Mouse (Mus musculus): ENCODE results near the gene Pou3f4. TPM values are rescaled to one million over a fixed set of nuclear protein-coding genes. Genes with fewer than 3 reads are reported as not detected.

The Pou3f4 gene
- total and polyA plus RNA-seq, 3 experiments, result not detected

DNA sequence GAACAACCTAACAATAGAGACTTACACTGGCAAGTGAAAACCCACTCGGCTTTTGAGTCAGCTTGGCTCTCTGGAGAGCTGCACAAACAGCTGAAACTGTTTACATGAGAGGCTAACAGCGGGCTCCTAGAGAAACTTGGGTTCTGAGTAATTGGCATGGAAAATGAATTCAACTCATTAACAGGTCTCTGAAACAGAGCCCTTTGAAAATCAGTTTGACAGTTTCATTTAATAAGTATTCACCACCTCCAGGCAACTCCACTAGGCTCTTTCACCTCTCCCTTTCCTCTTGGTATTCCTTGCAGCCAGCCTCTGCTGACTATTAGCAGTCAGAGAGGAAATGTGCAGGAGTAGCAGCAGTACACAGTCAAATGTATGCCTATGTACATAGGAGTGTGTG is 37.2 kb downstream of the Pou3f4 start:
- no peak for TF ChIP-seq RCOR1 (IDR thresholded peaks at IDR 0.05; ENCODE audit: low read depth, low read length)
- no peak for TF ChIP-seq TBP (IDR thresholded peaks at IDR 0.05; ENCODE audit: low read depth, low read length)
- no peak for TF ChIP-seq USF1 (IDR thresholded peaks at IDR 0.05; ENCODE audit: low read depth, low read length)
- no peak for TF ChIP-seq GABPA (IDR thresholded peaks at IDR 0.05; ENCODE audit: low read depth, low read length)
- no peak for TF ChIP-seq CHD2 (IDR thresholded peaks at IDR 0.05; ENCODE audit: low read length)
- no peak for TF ChIP-seq JUND (IDR thresholded peaks at IDR 0.05; ENCODE audit: low read depth, low read length)
- TF ChIP-seq KAT2A (conservative IDR thresholded peaks at IDR 0.05; ENCODE audit: low read depth, low read length), result no peak
- no peak for TF ChIP-seq MYC (IDR thresholded peaks at IDR 0.05; ENCODE audit: low read depth, low read length)
- no peak for TF ChIP-seq SIN3A (IDR thresholded peaks at IDR 0.05; ENCODE audit: low read length)
- TF ChIP-seq E2F4 (IDR thresholded peaks at IDR 0.05; ENCODE audit: borderline replicate concordance, low read depth, low read length), result no peak
- TF ChIP-seq ETS1 (IDR thresholded peaks at IDR 0.05; ENCODE audit: low read depth, low read length), result no peak
- TF ChIP-seq BHLHE40 (IDR thresholded peaks at IDR 0.05; ENCODE audit: borderline replicate concordance, low read depth, low read length), result no peak
- no peak for TF ChIP-seq MYB (IDR thresholded peaks at IDR 0.05; ENCODE audit: low read depth, low read length)
- no peak for TF ChIP-seq HCFC1 (IDR thresholded peaks at IDR 0.05; ENCODE audit: low read depth, low read length)
- no peak for TF ChIP-seq MAZ (IDR thresholded peaks at IDR 0.05; ENCODE audit: low read depth, low read length)
- TF ChIP-seq TCF12 (IDR thresholded peaks at IDR 0.05; ENCODE audit: low read depth, low read length), result no peak
- Histone ChIP-seq H3K9me3 (replicated peaks; ENCODE audit: insufficient read depth, low read length) (no peaks in the 10 kb centered on the region), H3K4me1 (ENCODE audit: control insufficient read depth in 1 of 2, insufficient read depth in 2 of 2, low read length in 2 of 2) (no peaks in the 10 kb centered on the region), H3K27ac (ENCODE audit: control insufficient read depth, low read depth, low read length) (no peak overlapping the region), H3K27me3 (ENCODE audit: control insufficient read depth in 1 of 2, insufficient read depth in 2 of 2, low read length in 2 of 2) (no peaks in the 10 kb centered on the region), H3K9ac (ENCODE audit: control insufficient read depth, low read depth, low read length, poor library complexity, severe bottlenecking) (no peak overlapping the region), H3K79me2 (ENCODE audit: control insufficient read depth, insufficient read depth, low read length, poor library complexity) (no peaks in the 10 kb centered on the region), H3K36me3 (ENCODE audit: control insufficient read depth in 1 of 2, insufficient read depth in 2 of 2, low read length in 2 of 2) (no peaks in the 10 kb centered on the region), H3K4me3 (ENCODE audit: control insufficient read depth in 1 of 2, insufficient read depth in 1 of 2, low read depth in 2 of 2, low read length in 2 of 2) (no peak overlapping the region)
- no peak for DNase-seq (ENCODE audit: low read depth, low spot score)

Measured in MEL (cell line).